16 mouse cellular contexts compared by ENCODE assay signal in genomic region chr11:89708526-89708925, GRCm38 (mm10).
"Had no signal": no experiment of that assay in that cellular context is flagged by ENCODE, and none has a peak within 500 bp of the region (broad histone marks: within the 10 kb centered on the region; RNA-seq: fewer than 3 reads in every experiment).

No protein-coding gene starts in this region.

- H3K4me3 ChIP-seq: neural tube, embryonic 13.5 days; neural tube, embryonic 15.5 days; stomach, embryonic 15.5 days had no signal

- DNase-seq: retina, postnatal 1 day; right cerebral cortex, adult 18-20 months; right cerebral cortex, postnatal 14 days; right cerebral cortex, postnatal 25 days; right cerebral cortex, postnatal 4 days; spleen, adult 18-20 months; thymus, adult 18-20 months; thymus, adult 2 months; thymus, postnatal 14 days; thymus, postnatal 25 days; thymus, postnatal 36 days; thymus, postnatal 4 days had no signal

- H3K36me3 ChIP-seq: neural tube, embryonic 13.5 days; neural tube, embryonic 15.5 days; stomach, embryonic 15.5 days had no signal

- H3K9me3 ChIP-seq: neural tube, embryonic 13.5 days; neural tube, embryonic 15.5 days; stomach, embryonic 15.5 days had no signal

- H3K4me2 ChIP-seq: neural tube, embryonic 13.5 days; neural tube, embryonic 15.5 days; stomach, embryonic 15.5 days had no signal

- H3K27me3 ChIP-seq: neural tube, embryonic 13.5 days; neural tube, embryonic 15.5 days; stomach, embryonic 15.5 days had no signal

- H3K27ac ChIP-seq: neural tube, embryonic 13.5 days; neural tube, embryonic 15.5 days; stomach, embryonic 15.5 days; stomach, postnatal 0 days had no signal

- H3K4me1 ChIP-seq: neural tube, embryonic 13.5 days; neural tube, embryonic 15.5 days; stomach, embryonic 15.5 days had no signal

- H3K9ac ChIP-seq: neural tube, embryonic 13.5 days; neural tube, embryonic 15.5 days; stomach, embryonic 15.5 days had no signal
